Mouse (Mus musculus) hindbrain, postnatal 0 days (tissue): ENCODE measurements at regions not wholly inside any gene's neighbourhood (a gene's known extent, or its start where the extent isn't known, plus 50 kb on each side); places are given as distances from the start of the nearest gene placed in this dataset.

Experiments used
- ATAC-seq: fragments of 200-750 bp; cut with Nextera tagmentation; 2 replicates; pipeline ENCODE4 v1.8.0; 2017; ENCODE audit warnings: mild to moderate bottlenecking, moderate TSS enrichment, moderate library complexity
- DNase-seq: peaks from one replicate; pipeline ENCODE4 v3.0.0-alpha.2; 2015; ENCODE audit warnings: low spot score
- H3K27ac ChIP-seq: fragments of 300-500 bp; sonication (generic); 2 replicates; pipeline ENCODE4 v1.5.1; 2014; ENCODE audit warnings: mild to moderate bottlenecking
- H3K27me3 ChIP-seq: fragments of 300-500 bp; sonication (generic); 2 replicates; pipeline ENCODE4 v1.6.1; 2014; ENCODE audit warnings: low read length, mixed read lengths; ENCODE audit not compliant: insufficient read depth
- H3K36me3 ChIP-seq: fragments of 300-500 bp; sonication (generic); 2 replicates; pipeline ENCODE4 v1.6.1; 2014; ENCODE audit warnings: low read length, mixed read lengths; ENCODE audit not compliant: insufficient read depth
- H3K4me1 ChIP-seq: fragments of 300-500 bp; sonication (generic); 2 replicates; pipeline ENCODE4 v1.6.1; 2014; ENCODE audit warnings: antibody characterized with exemption, low read length, mixed read lengths; ENCODE audit not compliant: insufficient read depth
- H3K4me2 ChIP-seq: fragments of 300-500 bp; sonication (generic); 2 replicates; pipeline ENCODE4 v1.6.1; 2014; ENCODE audit warnings: low read depth, mild to moderate bottlenecking, low read length, moderate library complexity, mixed read lengths
- H3K4me3 ChIP-seq: fragments of 300-500 bp; sonication (generic); 2 replicates; pipeline ENCODE4 v1.5.1; 2014; ENCODE audit warnings: low read length
- H3K9ac ChIP-seq: fragments of 300-500 bp; sonication (generic); replicated peaks from 2 replicates; pipeline ENCODE4 v1.6.1; 2014; ENCODE audit warnings: mild to moderate bottlenecking, low read length, moderate library complexity, mixed read lengths
- H3K9me3 ChIP-seq: fragments of 300-500 bp; sonication (generic); 2 replicates; pipeline ENCODE4 v1.6.1; 2016; ENCODE audit warnings: low read length, mixed read lengths
- CTCF ChIP-seq: IDR thresholded peaks from 2 replicates; pipeline ENCODE4 v1.5.1; 2016; ENCODE audit warnings: antibody characterized with exemption, control low read depth, low read depth
- WGBS: fragments of 180-500 bp; shearing (Covaris S2); extraction: QIAGEN DNeasy Blood & Tissue Kit; methylation state at CpG from one replicate; pipeline ENCODE4 v1.1.7; 2014; 5-methylcytosine and 5-hydroxymethylcytosine counted together

GRCm38 (mm10) chr5:126117291-126117690, 585.7 kb downstream of the Tmem132b start:
- Histone ChIP-seq H3K27me3 (no peaks in the 10 kb centered on the region), H3K4me1 (no peaks in the 10 kb centered on the region), H3K36me3 (no peaks in the 10 kb centered on the region), H3K4me3 (no peak overlapping the region), H3K27ac (no peak overlapping the region), H3K9ac (no peak overlapping the region), H3K4me2 (no peak overlapping the region), H3K9me3 (no peaks in the 10 kb centered on the region)
- no peak for TF ChIP-seq CTCF
- 82% methylated on average over 2 of the region's 2 CpGs for WGBS
- no peak for DNase-seq
- no peak for ATAC-seq

GRCm38 (mm10) chr5:126117906-126118521, 586.4 kb downstream of the Tmem132b start:
- no peak for TF ChIP-seq CTCF
- ATAC-seq (no peak), DNase-seq (no peak)
- 88% methylated on average over 5 of the region's 5 CpGs for WGBS
- H3K4me1 ChIP-seq = no peaks in the 10 kb centered on the region
- H3K9me3 ChIP-seq = no peaks in the 10 kb centered on the region
- no peak overlapping the region for H3K9ac ChIP-seq
- H3K4me3 ChIP-seq = no peak overlapping the region
- no peaks in the 10 kb centered on the region for H3K36me3 ChIP-seq
- no peaks in the 10 kb centered on the region for H3K27me3 ChIP-seq
- no peak overlapping the region for H3K27ac ChIP-seq
- no peak overlapping the region for H3K4me2 ChIP-seq

DNA sequence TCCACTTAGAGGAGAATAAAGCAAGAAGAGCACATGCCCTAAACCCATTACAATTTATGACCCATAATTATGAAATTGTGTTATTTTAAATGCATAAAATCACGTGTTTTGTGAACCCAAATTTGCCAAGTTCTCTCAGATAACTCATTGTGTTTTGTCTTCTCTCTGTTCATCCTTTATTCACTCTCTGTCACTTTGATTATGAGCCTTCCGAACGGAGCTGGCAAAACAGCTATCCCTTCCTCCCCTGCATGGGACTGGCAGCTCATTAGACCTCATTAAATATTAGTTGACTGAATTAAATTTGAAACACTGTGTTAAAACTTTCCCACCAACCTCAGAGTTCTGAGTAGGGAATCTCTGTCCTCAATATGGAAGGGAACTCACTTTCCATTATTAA, 587.2 kb downstream of the Tmem132b start:
- Histone ChIP-seq H3K4me1 (no peaks in the 10 kb centered on the region), H3K36me3 (no peaks in the 10 kb centered on the region), H3K4me2 (no peak overlapping the region), H3K9ac (no peak overlapping the region), H3K27me3 (no peaks in the 10 kb centered on the region), H3K4me3 (no peak overlapping the region), H3K27ac (no peak overlapping the region), H3K9me3 (no peaks in the 10 kb centered on the region)
- DNase-seq (no peak), ATAC-seq (no peak)
- 57% methylated on average over 3 of the region's 3 CpGs for WGBS
- TF ChIP-seq CTCF = no peak

DNA sequence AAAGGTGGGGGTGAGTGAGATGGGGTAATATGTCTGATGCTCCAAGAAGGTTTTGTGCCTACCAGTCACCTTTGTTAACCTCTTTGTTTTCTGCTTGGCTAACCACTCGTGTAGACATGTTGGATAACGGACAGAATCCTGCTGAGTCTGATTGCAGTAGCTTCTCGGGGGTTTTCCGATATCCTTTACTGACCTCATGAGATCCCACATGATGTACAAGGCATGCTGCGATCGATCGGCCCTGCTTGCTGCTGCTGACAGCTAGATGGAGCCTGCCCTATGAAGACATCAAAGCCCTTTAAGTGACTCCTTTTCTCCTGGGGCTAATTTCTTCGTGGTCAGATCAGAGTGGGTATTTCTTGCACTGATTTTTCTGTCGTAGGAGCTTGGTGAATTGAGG, 591.6 kb downstream of the Tmem132b start:
- Histone ChIP-seq H3K9ac (no peak overlapping the region), H3K9me3 (no peaks in the 10 kb centered on the region), H3K4me2 (no peak overlapping the region), H3K4me1 (no peaks in the 10 kb centered on the region), H3K27me3 (no peaks in the 10 kb centered on the region), H3K4me3 (no peak overlapping the region), H3K36me3 (no peaks in the 10 kb centered on the region), H3K27ac (no peak overlapping the region)
- ATAC-seq = no peak
- peak; percentile 17 for DNase-seq
- TF ChIP-seq CTCF = no peak
- 38% methylated on average over 9 of the region's 9 CpGs for WGBS

GRCm38 (mm10) chr5:126127486-126127885, 595.9 kb downstream of the Tmem132b start:
- no peak overlapping the region for H3K27ac ChIP-seq
- no peaks in the 10 kb centered on the region for H3K27me3 ChIP-seq
- H3K4me2 ChIP-seq = no peak overlapping the region
- WGBS = 20% methylated on average over 6 of the region's 6 CpGs
- ATAC-seq = no peak
- H3K36me3 ChIP-seq = no peaks in the 10 kb centered on the region
- TF ChIP-seq CTCF = no peak
- no peaks in the 10 kb centered on the region for H3K4me1 ChIP-seq
- DNase-seq = peak; percentile 54
- H3K9ac ChIP-seq = no peak overlapping the region
- no peak overlapping the region for H3K4me3 ChIP-seq
- H3K9me3 ChIP-seq = no peaks in the 10 kb centered on the region

DNA sequence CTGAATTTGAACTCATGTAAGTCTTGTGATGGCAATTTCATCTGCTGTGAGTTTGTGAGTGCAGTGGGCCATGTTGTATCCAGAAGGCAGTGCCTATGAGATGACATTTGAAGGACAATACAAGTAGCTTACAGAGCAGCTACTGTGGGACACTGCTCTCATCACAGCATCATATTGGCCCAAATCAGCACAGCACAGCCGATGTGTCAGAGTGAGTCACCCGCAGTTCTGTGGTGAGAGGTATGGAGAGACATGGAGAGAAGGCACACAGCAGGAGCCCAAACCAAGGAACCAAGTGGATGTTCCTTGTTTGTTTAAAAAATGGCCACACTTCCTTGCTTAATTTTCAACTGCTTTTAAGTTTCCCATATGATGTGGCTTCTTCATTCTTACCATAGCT, 617.3 kb downstream of the Tmem132b start:
- no peaks in the 10 kb centered on the region for H3K4me1 ChIP-seq
- no peak overlapping the region for H3K27ac ChIP-seq
- no peaks in the 10 kb centered on the region for H3K9me3 ChIP-seq
- 92% methylated on average over 2 of the region's 2 CpGs for WGBS
- H3K27me3 ChIP-seq = no peaks in the 10 kb centered on the region
- no peak overlapping the region for H3K4me2 ChIP-seq
- ATAC-seq = no peak
- no peak for DNase-seq
- H3K4me3 ChIP-seq = no peak overlapping the region
- H3K36me3 ChIP-seq = no peaks in the 10 kb centered on the region
- no peak overlapping the region for H3K9ac ChIP-seq
- no peak for TF ChIP-seq CTCF

GRCm38 (mm10) chr5:126155216-126155880, 623.8 kb downstream of the Tmem132b start:
- H3K36me3 ChIP-seq = no peaks in the 10 kb centered on the region
- H3K27me3 ChIP-seq = no peaks in the 10 kb centered on the region
- H3K9me3 ChIP-seq = no peaks in the 10 kb centered on the region
- peak; percentile 47 for DNase-seq
- no peak for TF ChIP-seq CTCF
- no peak overlapping the region for H3K4me2 ChIP-seq
- H3K4me3 ChIP-seq = no peak overlapping the region
- H3K27ac ChIP-seq = no peak overlapping the region
- ATAC-seq = no peak
- no peaks in the 10 kb centered on the region for H3K4me1 ChIP-seq
- 35% methylated on average over 6 of the region's 6 CpGs for WGBS
- no peak overlapping the region for H3K9ac ChIP-seq
